Mouse (Mus musculus) MEL (cell line): Measurements from ENCODE around the gene Cd8b1.

Experiments used
- CHD2 ChIP-seq: IDR thresholded peaks from 2 replicates; pipeline ENCODE4 v1.6.1; 2011; ENCODE audit warnings: low read length, improper control_type of control experiment
- CTCF ChIP-seq, 3 experiments: IDR thresholded peaks in 2 of 3; conservative IDR thresholded peaks in 1 of 3; 2 replicates each; pipeline ENCODE4 v1.5.1; 2011 to 2012; ENCODE audit warnings: low read length in 3 of 3, low read depth in 2 of 3, mild to moderate bottlenecking in 2 of 3, improper control_type of control experiment in 1 of 3, inconsistent platforms in 1 of 3, mixed read lengths in 1 of 3, moderate library complexity in 1 of 3; ENCODE audit not compliant: control insufficient read depth in 1 of 3, insufficient read depth in 1 of 3, poor library complexity in 1 of 3, severe bottlenecking in 1 of 3
- POLR2A ChIP-seq, 2 experiments: IDR thresholded peaks; 2 replicates each; pipeline ENCODE4 v1.6.1; 2011 to 2012; ENCODE audit warnings: low read length in 2 of 2, mild to moderate bottlenecking in 2 of 2, control low read depth in 1 of 2, improper control_type of control experiment in 1 of 2, low read depth in 1 of 2, moderate library complexity in 1 of 2; ENCODE audit not compliant: control insufficient read depth in 1 of 2, insufficient read depth in 1 of 2, poor library complexity in 1 of 2

DNA sequence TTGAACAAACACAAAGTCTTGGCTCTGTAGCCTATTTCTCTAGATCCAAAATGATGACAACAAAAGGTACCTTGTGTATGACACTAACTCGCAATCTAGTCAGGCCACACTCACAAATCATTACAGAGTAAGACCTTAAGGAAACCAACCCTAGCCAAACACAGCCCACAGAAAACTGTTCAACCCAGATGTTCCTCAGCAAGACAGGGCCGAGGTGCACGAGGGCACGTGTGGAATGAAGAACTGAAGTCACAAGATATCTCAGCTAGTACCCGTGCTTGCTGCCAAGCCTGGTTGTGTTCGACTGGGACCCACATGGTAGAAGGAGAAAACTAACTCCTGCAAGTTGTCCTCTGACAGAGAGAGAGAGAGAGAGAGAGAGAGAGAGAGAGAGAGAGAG lies 7.3 kb downstream of the Cd8b1 start:
- TF ChIP-seq CHD2, result no peak
- TF ChIP-seq POLR2A (IDR thresholded peaks at IDR 0.05; ENCODE audit: control insufficient read depth in 1 of 2, insufficient read depth in 1 of 2, low read depth in 1 of 2, low read length in 2 of 2, poor library complexity in 1 of 2), result no peak
- TF ChIP-seq CTCF (IDR thresholded peaks at IDR 0.05 in 2 of 3, conservative IDR thresholded peaks at IDR 0.05 in 1 of 3; ENCODE audit: control insufficient read depth in 1 of 3, insufficient read depth in 1 of 3, low read depth in 2 of 3, low read length in 3 of 3, poor library complexity in 1 of 3, severe bottlenecking in 1 of 3), result no peak
